Mouse (Mus musculus) hindbrain, embryonic 16.5 days (tissue): ENCODE results near the gene Arf6. TPM values are rescaled to one million over a fixed set of nuclear protein-coding genes. Genes with fewer than 3 reads are reported as not detected.

Source experiments
- ATAC-seq: fragments of 200-750 bp; cut with Nextera tagmentation; 2 replicates; pipeline ENCODE4 v1.8.0; 2017; ENCODE audit warnings: moderate TSS enrichment, moderate library complexity
- H3K27ac ChIP-seq: fragments of 300-500 bp; sonication (generic); 2 replicates; pipeline ENCODE4 v1.5.1; 2014; ENCODE audit warnings: low read depth, mild to moderate bottlenecking, control low read depth, low read length, moderate library complexity
- H3K27me3 ChIP-seq: fragments of 300-500 bp; sonication (generic); replicated peaks from 2 replicates; pipeline ENCODE4 v1.6.1; 2014; ENCODE audit warnings: low read length; ENCODE audit not compliant: control insufficient read depth, insufficient read depth
- H3K36me3 ChIP-seq: fragments of 300-500 bp; sonication (generic); 2 replicates; pipeline ENCODE4 v1.6.1; 2014; ENCODE audit warnings: mild to moderate bottlenecking, low read length, moderate library complexity, mixed read lengths; ENCODE audit not compliant: control insufficient read depth, insufficient read depth
- H3K4me1 ChIP-seq: fragments of 300-500 bp; sonication (generic); 2 replicates; pipeline ENCODE4 v1.6.1; 2014; ENCODE audit warnings: low read depth, low read length; ENCODE audit not compliant: control insufficient read depth, insufficient read depth
- H3K4me2 ChIP-seq: fragments of 300-500 bp; sonication (generic); 2 replicates; pipeline ENCODE4 v1.6.1; 2014; ENCODE audit warnings: mild to moderate bottlenecking, low read length, control low read depth, moderate library complexity
- H3K4me3 ChIP-seq: fragments of 300-500 bp; sonication (generic); 2 replicates; pipeline ENCODE4 v1.5.1; 2014; ENCODE audit warnings: mild to moderate bottlenecking, low read length, control low read depth, moderate library complexity
- H3K9ac ChIP-seq: fragments of 300-500 bp; sonication (generic); 2 replicates; pipeline ENCODE4 v1.6.1; 2014; ENCODE audit warnings: low read depth, mild to moderate bottlenecking, control low read depth, low read length, moderate library complexity
- H3K9me3 ChIP-seq: fragments of 300-500 bp; sonication (generic); 2 replicates; pipeline ENCODE4 v1.6.1; 2014; ENCODE audit warnings: mild to moderate bottlenecking, low read length, moderate library complexity; ENCODE audit not compliant: control insufficient read depth
- WGBS: fragments of 180-500 bp; shearing (Covaris S2); extraction: QIAGEN DNeasy Blood & Tissue Kit; methylation state at CpG from one replicate; pipeline ENCODE4 v1.1.7; 2014; 5-methylcytosine and 5-hydroxymethylcytosine counted together
- polyA plus RNA-seq: library from polyadenylated mRNA; unstranded; fragments of >200 nt; fragmentation: Nextera tagmentation; extraction: Ambion mirVana; gene quantifications from 2 replicates; pipeline ENCODE4 v1.2.1, GENCODE M21; 2015

Gene Arf6
- 20.7 and 21.8 TPM in 2 replicates for polyA plus RNA-seq

GRCm38 (mm10) chr12:69371854-69372671 lies at the start of gene Arf6, which contains the start of gene Gm9887:
Gene Arf6, plus strand, starts transcription at chr12:69372150.
Gene Gm9887, minus strand, starts transcription at chr12:69372458.
- WGBS: under 1% methylated on average over 81 of the region's 121 CpGs
- H3K4me1 ChIP-seq: peaks cover 17% of the 10 kb centered on the region
- no peaks in the 10 kb centered on the region for H3K36me3 ChIP-seq
- no peaks in the 10 kb centered on the region for H3K9me3 ChIP-seq
- peak within 1 kb of the TSS; percentile 97 for H3K9ac ChIP-seq
- ATAC-seq: peak; percentile 95
- peak within 1 kb of the TSS; percentile 97 for H3K4me2 ChIP-seq
- H3K27me3 ChIP-seq: no peaks in the 10 kb centered on the region
- peak within 1 kb of the TSS; percentile 100 for H3K4me3 ChIP-seq
- peak within 1 kb of the TSS; percentile 93 for H3K27ac ChIP-seq

- no peak overlapping the region for H3K27ac ChIP-seq
- ATAC-seq: no peak
- peaks cover 18% of the 10 kb centered on the region for H3K36me3 ChIP-seq
- H3K4me1 ChIP-seq: no peaks in the 10 kb centered on the region
- H3K27me3 ChIP-seq: no peaks in the 10 kb centered on the region
- H3K4me2 ChIP-seq: no peak overlapping the region
- H3K9ac ChIP-seq: no peak overlapping the region
- no peaks in the 10 kb centered on the region for H3K9me3 ChIP-seq
- WGBS: 94% methylated on average over 3 of the region's 3 CpGs
- H3K4me3 ChIP-seq: no peak overlapping the region
Observed at GRCm38 (mm10) chr12:69331187-69331586, 40.8 kb upstream of the Arf6 start.

- no peak for ATAC-seq
- Histone ChIP-seq H3K4me3 (no peak overlapping the region), H3K9ac (no peak overlapping the region), H3K4me2 (no peak overlapping the region), H3K4me1 (no peaks in the 10 kb centered on the region), H3K27ac (no peak overlapping the region), H3K9me3 (no peaks in the 10 kb centered on the region), H3K27me3 (no peaks in the 10 kb centered on the region), H3K36me3 (peaks cover 15% of the 10 kb centered on the region)
- WGBS: 81% methylated on average over 1 of the region's 1 CpGs
Observed at GRCm38 (mm10) chr12:69332147-69332546, 39.8 kb upstream of the Arf6 start.

GRCm38 (mm10) chr12:69333547-69333946 lies 38.4 kb upstream of the Arf6 start:
- H3K36me3 ChIP-seq: peaks cover 14% of the 10 kb centered on the region; the same call in 1 of the 2 replicates
- no peak for ATAC-seq
- no peak overlapping the region for H3K4me2 ChIP-seq
- H3K4me3 ChIP-seq: no peak overlapping the region
- 90% methylated on average over 2 of the region's 2 CpGs for WGBS
- no peaks in the 10 kb centered on the region for H3K27me3 ChIP-seq
- H3K4me1 ChIP-seq: no peaks in the 10 kb centered on the region
- no peak overlapping the region for H3K9ac ChIP-seq
- H3K9me3 ChIP-seq: no peaks in the 10 kb centered on the region
- no peak overlapping the region for H3K27ac ChIP-seq

- Histone ChIP-seq H3K4me3 (no peak overlapping the region), H3K27ac (no peak overlapping the region), H3K4me2 (no peak overlapping the region), H3K36me3 (peaks cover 16% of the 10 kb centered on the region), H3K9me3 (no peaks in the 10 kb centered on the region), H3K9ac (no peak overlapping the region), H3K4me1 (no peaks in the 10 kb centered on the region), H3K27me3 (no peaks in the 10 kb centered on the region)
- WGBS: 91% methylated on average over 2 of the region's 2 CpGs
- no peak for ATAC-seq
Observed at GRCm38 (mm10) chr12:69349928-69350327, 22.0 kb upstream of the Arf6 start.

- peaks cover 16% of the 10 kb centered on the region for H3K36me3 ChIP-seq
- WGBS: 91% methylated on average over 1 of the region's 1 CpGs
- H3K4me2 ChIP-seq: no peak overlapping the region
- peaks cover 7% of the 10 kb centered on the region for H3K4me1 ChIP-seq
- no peak overlapping the region for H3K9ac ChIP-seq
- no peak for ATAC-seq
- no peak overlapping the region for H3K4me3 ChIP-seq
- no peaks in the 10 kb centered on the region for H3K9me3 ChIP-seq
- H3K27ac ChIP-seq: no peak overlapping the region
- no peaks in the 10 kb centered on the region for H3K27me3 ChIP-seq
Observed at GRCm38 (mm10) chr12:69351685-69352084, 20.3 kb upstream of the Arf6 start.

- H3K9ac ChIP-seq: peak within 1 kb of the TSS; percentile 86
- ATAC-seq: peak; percentile 67
- H3K4me2 ChIP-seq: peak within 1 kb of the TSS; percentile 89
- H3K27ac ChIP-seq: peak within 1 kb of the TSS; percentile 77
- peaks cover 6% of the 10 kb centered on the region; the same call in 1 of the 2 replicates for H3K36me3 ChIP-seq
- no peaks in the 10 kb centered on the region for H3K9me3 ChIP-seq
- H3K27me3 ChIP-seq: no peaks in the 10 kb centered on the region
- H3K4me1 ChIP-seq: peaks cover 7% of the 10 kb centered on the region
- peak within 1 kb of the TSS; percentile 74 for H3K4me3 ChIP-seq
- under 1% methylated on average over 49 of the region's 50 CpGs for WGBS
Observed at GRCm38 (mm10) chr12:69356546-69357299, 15.2 kb upstream of the Arf6 start, which contains the start of gene Nemf. Gene Nemf, minus strand, starts transcription at chr12:69357165.

- 7% methylated on average over 13 of the region's 13 CpGs for WGBS
- Histone ChIP-seq H3K4me2 (peak overlapping the region; percentile 56), H3K36me3 (peaks cover 6% of the 10 kb centered on the region; the same call in 1 of the 2 replicates), H3K4me3 (peak overlapping the region; percentile 74), H3K9ac (peak overlapping the region; percentile 40; the same call in 1 of the 2 replicates), H3K27me3 (no peaks in the 10 kb centered on the region), H3K27ac (no peak overlapping the region), H3K4me1 (peaks cover 9% of the 10 kb centered on the region), H3K9me3 (no peaks in the 10 kb centered on the region)
- ATAC-seq: no peak
Observed at GRCm38 (mm10) chr12:69357300-69357646, 14.7 kb upstream of the Arf6 start.

GRCm38 (mm10) chr12:69360655-69360996 lies 11.3 kb upstream of the Arf6 start:
- H3K4me3 ChIP-seq: no peak overlapping the region
- 15% methylated on average over 5 of the region's 5 CpGs for WGBS
- H3K36me3 ChIP-seq: no peaks in the 10 kb centered on the region
- no peak overlapping the region for H3K9ac ChIP-seq
- no peak for ATAC-seq
- no peaks in the 10 kb centered on the region for H3K27me3 ChIP-seq
- no peak overlapping the region for H3K27ac ChIP-seq
- H3K4me2 ChIP-seq: no peak overlapping the region
- no peaks in the 10 kb centered on the region for H3K9me3 ChIP-seq
- peaks cover 11% of the 10 kb centered on the region for H3K4me1 ChIP-seq
